Mouse (Mus musculus) midbrain, embryonic 11.5 days (tissue): ENCODE measurements at regions not wholly inside any gene's neighbourhood (a gene's known extent, or its start where the extent isn't known, plus 50 kb on each side); places are given as distances from the start of the nearest gene placed in this dataset.

ENCODE experiments used
- ATAC-seq: fragments of 200-750 bp; cut with Nextera tagmentation; 2 replicates; pipeline ENCODE4 v1.8.0; 2017; ENCODE audit warnings: moderate TSS enrichment, moderate library complexity; ENCODE audit not compliant: low FRiP score
- DNase-seq: peaks from one replicate; pipeline ENCODE4 v3.0.0; 2015; ENCODE audit warnings: low spot score; ENCODE audit errors: missing footprints
- H3K27ac ChIP-seq: fragments of 300-500 bp; sonication (generic); 2 replicates; pipeline ENCODE4 v1.5.1; 2014; ENCODE audit warnings: low read depth, low read length
- H3K27me3 ChIP-seq: fragments of 300-500 bp; sonication (generic); 2 replicates; pipeline ENCODE4 v1.6.1; 2014; ENCODE audit warnings: mild to moderate bottlenecking, low read length, moderate library complexity, mixed read lengths; ENCODE audit not compliant: control insufficient read depth, insufficient read depth
- H3K36me3 ChIP-seq: fragments of 300-500 bp; sonication (generic); 2 replicates; pipeline ENCODE4 v1.6.1; 2014; ENCODE audit warnings: mild to moderate bottlenecking, low read length, moderate library complexity, mixed read lengths; ENCODE audit not compliant: control insufficient read depth, insufficient read depth
- H3K4me1 ChIP-seq: fragments of 300-500 bp; sonication (generic); 2 replicates; pipeline ENCODE4 v1.6.1; 2014; ENCODE audit warnings: low read length; ENCODE audit not compliant: control insufficient read depth, insufficient read depth
- H3K4me2 ChIP-seq: fragments of 300-500 bp; sonication (generic); 2 replicates; pipeline ENCODE4 v1.6.1; 2014; ENCODE audit warnings: mild to moderate bottlenecking, moderate library complexity
- H3K4me3 ChIP-seq: fragments of 300-500 bp; sonication (generic); 2 replicates; pipeline ENCODE4 v1.5.1; 2014; ENCODE audit warnings: low read depth, low read length
- H3K9ac ChIP-seq: fragments of 300-500 bp; sonication (generic); 2 replicates; pipeline ENCODE4 v1.6.1; 2014; ENCODE audit warnings: low read length
- H3K9me3 ChIP-seq: fragments of 300-500 bp; sonication (generic); 2 replicates; pipeline ENCODE4 v1.6.1; 2016; ENCODE audit warnings: low read length; ENCODE audit not compliant: control insufficient read depth
- WGBS: fragments of 180-500 bp; shearing (Covaris S2); extraction: QIAGEN DNeasy Blood & Tissue Kit; methylation state at CpG from one replicate; pipeline ENCODE4 v1.1.7; 2014; 5-methylcytosine and 5-hydroxymethylcytosine counted together

GRCm38 (mm10) chr13:16720090-16720489, 708.4 kb downstream of the Inhba start:
- ATAC-seq, result no peak
- Histone ChIP-seq H3K27me3 (no peaks in the 10 kb centered on the region), H3K9me3 (no peaks in the 10 kb centered on the region), H3K27ac (no peak overlapping the region), H3K4me2 (no peak overlapping the region), H3K9ac (no peak overlapping the region), H3K4me3 (no peak overlapping the region), H3K4me1 (no peaks in the 10 kb centered on the region), H3K36me3 (no peaks in the 10 kb centered on the region)
- DNase-seq, result no peak
- 84% methylated on average over 2 of the region's 2 CpGs for WGBS

GRCm38 (mm10) chr13:16725350-16725749, 713.7 kb downstream of the Inhba start:
- no peaks in the 10 kb centered on the region for H3K27me3 ChIP-seq
- no peak overlapping the region for H3K4me2 ChIP-seq
- no peaks in the 10 kb centered on the region for H3K36me3 ChIP-seq
- DNase-seq (no peak), ATAC-seq (no peak)
- H3K9me3 ChIP-seq, result no peaks in the 10 kb centered on the region
- no peak overlapping the region for H3K9ac ChIP-seq
- H3K4me1 ChIP-seq, result no peaks in the 10 kb centered on the region
- H3K27ac ChIP-seq, result no peak overlapping the region
- WGBS, result 87% methylated on average over 5 of the region's 5 CpGs
- no peak overlapping the region for H3K4me3 ChIP-seq

- Histone ChIP-seq H3K4me1 (no peaks in the 10 kb centered on the region), H3K4me2 (no peak overlapping the region), H3K4me3 (no peak overlapping the region), H3K36me3 (no peaks in the 10 kb centered on the region), H3K27ac (no peak overlapping the region), H3K9me3 (no peaks in the 10 kb centered on the region), H3K27me3 (no peaks in the 10 kb centered on the region), H3K9ac (no peak overlapping the region)
- ATAC-seq (no peak), DNase-seq (no peak)
- WGBS, result 88% methylated on average over 1 of the region's 1 CpGs
These were observed 726.7 kb downstream of the Inhba start for GRCm38 (mm10) chr13:16738313-16738712.

- H3K27me3 ChIP-seq, result no peaks in the 10 kb centered on the region
- DNase-seq (no peak), ATAC-seq (no peak)
- no peaks in the 10 kb centered on the region for H3K4me1 ChIP-seq
- no peak overlapping the region for H3K27ac ChIP-seq
- H3K4me2 ChIP-seq, result no peak overlapping the region
- no peaks in the 10 kb centered on the region for H3K9me3 ChIP-seq
- no peak overlapping the region for H3K4me3 ChIP-seq
- H3K9ac ChIP-seq, result no peak overlapping the region
- no peaks in the 10 kb centered on the region for H3K36me3 ChIP-seq
- 92% methylated on average over 3 of the region's 3 CpGs for WGBS
These were observed 727.9 kb downstream of the Inhba start for GRCm38 (mm10) chr13:16739563-16739962.

GRCm38 (mm10) chr13:16744237-16744636, 732.6 kb downstream of the Inhba start:
- no peak for ATAC-seq
- WGBS, result 88% methylated on average over 1 of the region's 1 CpGs
- no peak overlapping the region for H3K27ac ChIP-seq

GRCm38 (mm10) chr13:16745644-16746043, 734.0 kb downstream of the Inhba start:
- no peak overlapping the region for H3K9ac ChIP-seq
- H3K27me3 ChIP-seq, result no peaks in the 10 kb centered on the region
- no peak for ATAC-seq
- H3K4me3 ChIP-seq, result no peak overlapping the region
- H3K4me1 ChIP-seq, result no peaks in the 10 kb centered on the region
- H3K27ac ChIP-seq, result no peak overlapping the region
- DNase-seq, result no peak
- H3K9me3 ChIP-seq, result no peaks in the 10 kb centered on the region
- no peak overlapping the region for H3K4me2 ChIP-seq
- H3K36me3 ChIP-seq, result no peaks in the 10 kb centered on the region
- 92% methylated on average over 1 of the region's 1 CpGs for WGBS

More at GRCm38 (mm10) chr13:16744237-16744636, 732.6 kb downstream of the Inhba start:
- no peaks in the 10 kb centered on the region for H3K36me3 ChIP-seq
- DNase-seq, result no peak
- no peaks in the 10 kb centered on the region for H3K9me3 ChIP-seq
- no peak overlapping the region for H3K9ac ChIP-seq
- no peaks in the 10 kb centered on the region for H3K27me3 ChIP-seq
- no peak overlapping the region for H3K4me3 ChIP-seq
- H3K4me1 ChIP-seq, result no peaks in the 10 kb centered on the region
- no peak overlapping the region for H3K4me2 ChIP-seq

- Histone ChIP-seq H3K9me3 (no peaks in the 10 kb centered on the region), H3K4me2 (no peak overlapping the region), H3K36me3 (no peaks in the 10 kb centered on the region), H3K27ac (no peak overlapping the region), H3K4me1 (no peaks in the 10 kb centered on the region), H3K4me3 (no peak overlapping the region), H3K9ac (no peak overlapping the region), H3K27me3 (no peaks in the 10 kb centered on the region)
- DNase-seq, result no peak
- ATAC-seq, result no peak
- WGBS, result 97% methylated on average over 1 of the region's 1 CpGs
These were observed 734.8 kb downstream of the Inhba start for GRCm38 (mm10) chr13:16746451-16746850.

- no peak overlapping the region for H3K4me3 ChIP-seq
- H3K9ac ChIP-seq, result no peak overlapping the region
- H3K9me3 ChIP-seq, result no peaks in the 10 kb centered on the region
- no peaks in the 10 kb centered on the region for H3K4me1 ChIP-seq
- ATAC-seq (no peak), DNase-seq (no peak)
- 63% methylated on average over 3 of the region's 3 CpGs for WGBS
- no peaks in the 10 kb centered on the region for H3K27me3 ChIP-seq
- H3K36me3 ChIP-seq, result no peaks in the 10 kb centered on the region
- H3K4me2 ChIP-seq, result no peak overlapping the region
- no peak overlapping the region for H3K27ac ChIP-seq
These were observed 744.6 kb downstream of the Inhba start for GRCm38 (mm10) chr13:16756264-16756663.

GRCm38 (mm10) chr13:16760045-16760444, 748.4 kb downstream of the Inhba start:
- H3K27me3 ChIP-seq, result no peaks in the 10 kb centered on the region
- H3K9ac ChIP-seq, result no peak overlapping the region
- ATAC-seq, result no peak
- H3K27ac ChIP-seq, result no peak overlapping the region
- no peaks in the 10 kb centered on the region for H3K36me3 ChIP-seq
- H3K9me3 ChIP-seq, result no peaks in the 10 kb centered on the region
- H3K4me1 ChIP-seq, result no peaks in the 10 kb centered on the region
- no peak overlapping the region for H3K4me3 ChIP-seq
- H3K4me2 ChIP-seq, result no peak overlapping the region
- no peak for DNase-seq

- no peak overlapping the region for H3K27ac ChIP-seq
- H3K36me3 ChIP-seq, result no peaks in the 10 kb centered on the region
- H3K27me3 ChIP-seq, result no peaks in the 10 kb centered on the region
- no peaks in the 10 kb centered on the region for H3K9me3 ChIP-seq
- no peak overlapping the region for H3K9ac ChIP-seq
- no peak for ATAC-seq
- 83% methylated on average over 4 of the region's 4 CpGs for WGBS
- no peak for DNase-seq
- no peak overlapping the region for H3K4me2 ChIP-seq
- no peak overlapping the region for H3K4me3 ChIP-seq
- H3K4me1 ChIP-seq, result no peaks in the 10 kb centered on the region
These were observed 749.8 kb downstream of the Inhba start for GRCm38 (mm10) chr13:16761415-16761814.
